Mouse (Mus musculus) granulocyte monocyte progenitor cell, adult 5-6 weeks (primary cell): Measurements from ENCODE around the gene Ifna7. TPM values are rescaled to one million over a fixed set of nuclear protein-coding genes. Genes with fewer than 3 reads are reported as not detected.
"Not testable (repeated sequence)": the region's sequence is repeated elsewhere in the genome, so short reads cannot be mapped to it uniquely, and the experiment has no call there.

Experiments
- ATAC-seq: replicated peaks from 2 replicates; pipeline ENCODE4 v1.8.0; 2016; ENCODE audit warnings: mild to moderate bottlenecking, moderate TSS enrichment, inconsistent platforms; ENCODE audit not compliant: poor library complexity, severe bottlenecking
- total RNA-seq, 2 experiments: library from RNA; stranded (forward) in 1 of 2; stranded (reverse) in 1 of 2; fragments of 200-712, 200-1000 nt in 1 of 2; fragments of >200 nt in 1 of 2; fragmentation: Nextera tagmentation in 1 of 2; gene quantifications; 2 replicates each; pipeline ENCODE4 v1.2.3; 2014 to 2017

Gene Ifna7
- total RNA-seq, 2 experiments from 2014 or later: not detected

GRCm38 (mm10) chr4:88835225-88835624, 19.2 kb downstream of the Ifna7 start, which contains the start of gene Ifna5:
TSS of gene Ifna5 (plus strand) at chr4:88835525.
- ATAC-seq: not testable (repeated sequence)

GRCm38 (mm10) chr4:88838828-88839227, 22.8 kb downstream of the Ifna7 start:
- peak; percentile 52 for ATAC-seq

DNA sequence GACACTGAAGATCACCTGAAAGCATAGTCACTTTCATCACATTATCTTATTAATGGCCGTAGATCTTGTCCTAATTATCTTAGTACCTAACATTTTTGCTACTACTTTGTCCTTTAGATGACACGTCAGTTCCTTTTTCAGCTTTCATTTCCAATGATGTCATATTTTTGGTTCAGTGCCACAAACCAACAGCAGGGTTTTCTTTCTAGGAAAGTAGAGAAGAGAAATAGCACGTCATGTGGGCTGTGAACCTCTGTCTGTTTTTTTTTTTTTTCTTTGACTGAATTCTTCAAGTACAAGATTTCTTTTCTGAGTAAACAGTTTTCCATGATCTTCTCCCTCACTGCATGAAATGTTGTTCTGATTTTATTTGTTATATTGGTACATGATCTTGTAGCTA, 24.0 kb downstream of the Ifna7 start:
- ATAC-seq: peak; percentile 52; the same call in 1 of the 2 replicates

DNA sequence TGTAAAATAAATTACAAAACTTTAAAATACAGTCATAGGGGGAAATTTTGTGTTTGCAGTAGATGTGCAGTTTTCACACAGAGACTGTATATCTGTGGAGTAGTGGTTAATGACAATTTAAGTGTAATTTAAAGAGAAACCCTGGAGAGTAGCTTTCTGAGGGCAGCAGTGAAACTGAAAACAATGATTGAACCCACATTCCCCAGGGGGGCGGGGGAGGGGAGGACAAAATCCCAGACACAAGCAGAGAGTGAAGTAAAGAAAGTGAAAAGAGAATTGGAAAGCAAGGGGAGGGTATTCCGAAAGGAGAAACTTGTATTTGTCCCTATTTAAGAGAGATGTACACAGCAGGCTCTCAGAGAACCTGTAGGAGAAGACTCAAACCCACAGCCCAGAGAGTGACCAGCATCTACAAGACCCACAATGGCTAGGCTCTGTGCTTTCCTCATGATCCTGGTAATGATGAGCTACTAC, 25.4 kb downstream of the Ifna7 start, which contains the start of gene Ifna4:
Gene Ifna4, plus strand, starts transcription at position 424 of the 474 bp plus-strand sequence.
- no peak for ATAC-seq

GRCm38 (mm10) chr4:88845334-88845733, 29.3 kb downstream of the Ifna7 start:
- no peak for ATAC-seq

DNA sequence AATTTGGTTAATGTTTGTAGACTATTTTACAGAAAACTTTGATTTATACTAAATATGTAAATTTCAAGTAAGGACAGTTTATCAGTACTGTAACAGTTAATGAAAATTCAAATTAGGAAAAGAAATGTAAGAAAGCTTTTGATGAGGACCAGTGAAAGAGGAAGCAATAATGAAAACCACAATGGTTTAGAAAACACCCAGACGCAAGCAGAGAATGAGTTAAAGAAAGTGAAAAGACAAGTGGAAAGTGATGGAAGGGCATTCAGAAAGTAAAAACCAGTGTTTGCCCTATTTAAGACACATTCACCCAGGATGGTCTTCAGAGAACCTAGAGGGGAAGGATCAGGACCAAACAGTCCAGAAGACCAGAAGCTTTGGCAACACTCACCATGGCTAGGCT, 33.7 kb downstream of the Ifna7 start, which contains the start of gene Ifna1:
Gene Ifna1, plus strand, starts transcription at position 390 of the 400 bp plus-strand sequence.
- peak; percentile 66 for ATAC-seq

DNA sequence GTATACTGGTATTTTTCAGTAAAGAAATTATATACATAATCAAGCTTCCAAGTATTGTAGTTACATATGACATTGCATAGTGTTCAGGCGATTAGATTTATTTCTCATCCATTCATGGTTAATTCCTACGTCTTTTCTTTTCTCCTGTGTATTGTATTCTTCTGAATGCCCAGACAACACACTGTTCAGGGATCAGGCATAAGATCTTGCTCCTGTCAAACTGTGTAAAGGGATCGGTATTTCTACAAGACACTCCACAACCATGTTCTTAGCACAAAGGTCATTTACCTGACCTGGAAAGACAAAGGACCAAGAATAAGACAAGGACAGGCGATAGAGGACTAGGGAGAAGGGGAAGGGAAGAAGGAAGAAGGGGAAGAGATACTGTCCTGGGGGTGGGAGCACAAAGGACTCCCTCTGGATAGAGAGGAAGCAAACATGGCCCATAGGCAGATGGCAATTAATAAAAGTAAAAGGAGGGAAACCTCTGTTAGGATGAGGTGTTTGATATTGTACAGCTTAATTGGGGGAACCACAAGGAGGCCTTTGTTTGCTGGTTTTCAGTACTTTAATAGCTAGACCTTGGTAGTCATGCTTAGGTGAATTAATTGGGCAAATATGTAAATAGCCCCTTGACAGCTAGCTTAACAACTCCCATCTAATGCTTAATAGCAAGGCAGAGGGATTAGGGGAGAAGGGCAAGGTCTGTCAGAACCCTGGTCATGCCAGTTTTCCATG, 35.2 kb downstream of the Ifna7 start:
- ATAC-seq: no peak

DNA sequence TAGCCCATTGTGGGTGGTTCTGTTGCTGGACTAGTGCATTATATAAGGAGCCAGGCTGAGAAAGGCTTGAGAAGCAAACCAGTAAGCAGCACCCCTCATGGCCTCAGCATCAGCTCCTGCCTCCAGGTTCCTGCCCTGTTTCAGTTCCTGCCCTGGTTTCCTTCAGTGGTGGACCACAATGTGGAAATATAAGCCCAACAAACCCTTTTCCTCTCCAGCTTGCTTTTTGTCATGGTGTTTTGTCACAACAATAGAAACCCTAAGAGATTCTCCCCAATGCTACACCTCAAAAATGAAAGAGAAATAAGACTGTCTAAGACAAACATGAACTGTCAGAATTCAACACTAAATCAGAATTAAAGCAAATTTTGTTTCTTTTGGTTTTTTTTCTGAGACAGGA, 43.2 kb downstream of the Ifna7 start:
- peak; percentile 91 for ATAC-seq

DNA sequence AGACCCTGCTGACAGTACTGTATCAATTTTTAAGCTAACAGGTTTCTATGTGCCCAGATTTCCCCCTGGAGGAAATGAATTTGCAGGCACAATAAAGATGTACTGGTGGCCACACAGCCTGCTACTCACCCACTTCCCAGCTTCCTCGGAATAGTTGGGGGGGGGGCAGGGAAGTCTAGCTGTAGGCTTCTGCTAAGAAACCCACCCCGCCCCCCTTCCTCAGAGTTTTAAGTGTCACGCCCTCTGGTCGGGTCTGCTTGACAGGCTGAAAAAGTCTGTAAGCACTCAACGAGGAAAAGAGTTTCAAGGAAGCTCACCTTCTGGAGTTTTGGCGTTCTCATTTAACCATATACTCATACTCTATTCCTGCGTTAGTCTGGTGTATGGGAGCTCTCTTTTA, 47.3 kb downstream of the Ifna7 start:
- no peak for ATAC-seq

DNA sequence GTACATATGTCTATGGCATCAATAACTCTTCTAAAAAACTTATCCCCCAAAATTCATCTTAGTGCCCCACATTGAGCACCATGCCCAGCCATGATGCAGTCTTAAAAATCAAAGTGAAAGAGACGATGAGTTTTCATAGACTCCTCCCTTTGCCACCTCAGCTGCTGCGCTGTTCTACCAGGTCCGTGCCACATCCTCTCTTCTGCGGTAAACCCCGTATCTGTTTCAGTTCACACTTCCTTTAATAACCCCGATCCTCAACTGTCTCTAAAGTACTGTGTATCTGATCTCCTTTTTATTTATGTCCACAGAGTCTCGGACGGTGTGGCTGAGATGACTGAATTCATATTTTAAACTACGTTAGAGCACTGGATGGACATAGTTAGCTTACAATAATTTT, 48.6 kb downstream of the Ifna7 start:
- ATAC-seq: peak; percentile 78

DNA sequence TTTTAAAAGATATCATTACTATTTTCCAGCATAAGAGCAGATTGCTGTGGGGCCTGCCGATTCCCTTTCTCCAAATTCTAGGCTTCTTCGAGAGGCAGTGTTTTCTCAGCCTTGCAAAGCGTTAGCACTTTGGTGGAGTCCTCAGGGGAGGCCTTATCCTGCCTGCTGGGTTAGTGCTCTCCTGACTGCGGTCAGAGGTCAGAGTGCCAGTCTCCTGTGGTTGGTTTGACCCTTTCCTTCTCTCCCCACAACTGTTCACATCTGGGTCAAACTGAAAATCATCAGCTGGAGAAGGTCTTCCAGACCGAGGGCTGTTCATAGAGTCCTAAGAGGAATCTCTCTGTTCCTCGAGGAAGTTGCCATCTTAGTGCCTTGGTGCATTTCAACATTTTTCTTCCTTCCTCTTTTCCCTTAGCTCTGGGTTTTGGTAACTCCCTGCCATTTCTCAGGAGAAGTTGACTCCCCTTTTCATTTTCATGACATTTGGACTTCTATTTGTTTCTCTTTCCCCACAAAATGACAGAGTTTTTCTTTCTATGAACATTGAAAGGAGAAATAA, 49.1 kb downstream of the Ifna7 start:
- ATAC-seq: peak; percentile 64

Other genes starting within 250 kb of the Ifna7 start
- gene Ifna14, start 244.4 kb upstream of the Ifna7 start, total RNA-seq (2014; fragmentation: Nextera tagmentation): not detected in 2 replicates
- gene Ifna14, start 244.4 kb upstream of the Ifna7 start, total RNA-seq (2017): not detected in 2 replicates
- gene Ifna9, start 223.8 kb upstream of the Ifna7 start, total RNA-seq (2014; fragmentation: Nextera tagmentation): not detected in 2 replicates
- not detected in 2 replicates for gene Ifna9, start 223.8 kb upstream of the Ifna7 start, total RNA-seq (2017)
- gene Ifna12, start 212.9 kb upstream of the Ifna7 start, total RNA-seq (2014; fragmentation: Nextera tagmentation): not detected in 2 replicates
- not detected in 2 replicates for gene Ifna12, start 212.9 kb upstream of the Ifna7 start, total RNA-seq (2017)
- gene C87499, start 181.8 kb upstream of the Ifna7 start, total RNA-seq (2014; fragmentation: Nextera tagmentation): not detected in 2 replicates
- not detected in 2 replicates for gene C87499, start 181.8 kb upstream of the Ifna7 start, total RNA-seq (2017)
- not detected in 2 replicates for gene Ifna13, start 171.8 kb upstream of the Ifna7 start, total RNA-seq (2014; fragmentation: Nextera tagmentation)
- not detected in 2 replicates for gene Ifna13, start 171.8 kb upstream of the Ifna7 start, total RNA-seq (2017)
- gene Ifna16, start 139.3 kb upstream of the Ifna7 start, total RNA-seq (2014; fragmentation: Nextera tagmentation): not detected in 2 replicates
- gene Ifna16, start 139.3 kb upstream of the Ifna7 start, total RNA-seq (2017): not detected in 2 replicates
- gene Ifna2, start 132.3 kb upstream of the Ifna7 start, total RNA-seq (2014; fragmentation: Nextera tagmentation): not detected in 2 replicates
- gene Ifna2, start 132.3 kb upstream of the Ifna7 start, total RNA-seq (2017): not detected in 2 replicates
- gene Ifnab, start 124.9 kb upstream of the Ifna7 start, total RNA-seq (2014; fragmentation: Nextera tagmentation): not detected in 2 replicates
- not detected in 2 replicates for gene Ifnab, start 124.9 kb upstream of the Ifna7 start, total RNA-seq (2017)
- gene Gm26566, start 94.4 kb upstream of the Ifna7 start, total RNA-seq (2014; fragmentation: Nextera tagmentation): not detected in 2 replicates
- 0.69 TPM in 1 of 2 replicates, not detected in the other for gene Gm26566, start 94.4 kb upstream of the Ifna7 start, total RNA-seq (2017)
- 33.5 and 45.5 TPM in 2 replicates for gene Klhl9, start 93.8 kb upstream of the Ifna7 start, total RNA-seq (2014; fragmentation: Nextera tagmentation)
- gene Klhl9, start 93.8 kb upstream of the Ifna7 start, total RNA-seq (2017): 72.4 and 96.0 TPM in 2 replicates
- gene Gm13271, start 61.4 kb upstream of the Ifna7 start, total RNA-seq (2014; fragmentation: Nextera tagmentation): not detected in 2 replicates
- not detected in 2 replicates for gene Gm13271, start 61.4 kb upstream of the Ifna7 start, total RNA-seq (2017)
- 0.49 TPM in 1 of 2 replicates, not detected in the other for gene Gm13283, start 56.1 kb upstream of the Ifna7 start, total RNA-seq (2014; fragmentation: Nextera tagmentation)
- 0.21 TPM in 1 of 2 replicates, not detected in the other for gene Gm13283, start 56.1 kb upstream of the Ifna7 start, total RNA-seq (2017)
- gene Gm13290, start 42.4 kb upstream of the Ifna7 start, total RNA-seq (2014; fragmentation: Nextera tagmentation): not detected in 2 replicates
- not detected in 2 replicates for gene Gm13290, start 42.4 kb upstream of the Ifna7 start, total RNA-seq (2017)
- gene Gm13289, start 39.3 kb upstream of the Ifna7 start, total RNA-seq (2014; fragmentation: Nextera tagmentation): not detected in 2 replicates
- gene Gm13289, start 39.3 kb upstream of the Ifna7 start, total RNA-seq (2017): not detected in 2 replicates
- gene Gm13272, start 36.4 kb upstream of the Ifna7 start, total RNA-seq (2014; fragmentation: Nextera tagmentation): not detected in 2 replicates
- not detected in 2 replicates for gene Gm13272, start 36.4 kb upstream of the Ifna7 start, total RNA-seq (2017)
- gene Ifnz, start 34.1 kb upstream of the Ifna7 start, total RNA-seq (2014; fragmentation: Nextera tagmentation): 1.5 TPM in 1 of 2 replicates, not detected in the other
- 0.22 and 0.52 TPM in 2 replicates for gene Ifnz, start 34.1 kb upstream of the Ifna7 start, total RNA-seq (2017)
- not detected in 2 replicates for gene Gm13276, start 30.5 kb upstream of the Ifna7 start, total RNA-seq (2014; fragmentation: Nextera tagmentation)
- not detected in 2 replicates for gene Gm13276, start 30.5 kb upstream of the Ifna7 start, total RNA-seq (2017)
- not detected in 2 replicates for gene Gm13277, start 27.6 kb upstream of the Ifna7 start, total RNA-seq (2014; fragmentation: Nextera tagmentation)
- not detected in 2 replicates for gene Gm13277, start 27.6 kb upstream of the Ifna7 start, total RNA-seq (2017)
- not detected in 2 replicates for gene Gm13278, start 24.7 kb upstream of the Ifna7 start, total RNA-seq (2014; fragmentation: Nextera tagmentation)
- gene Gm13278, start 24.7 kb upstream of the Ifna7 start, total RNA-seq (2017): not detected in 2 replicates
- not detected in 2 replicates for gene Gm13275, start 21.7 kb upstream of the Ifna7 start, total RNA-seq (2014; fragmentation: Nextera tagmentation)
- not detected in 2 replicates for gene Gm13275, start 21.7 kb upstream of the Ifna7 start, total RNA-seq (2017)
- gene Gm13279, start 18.8 kb upstream of the Ifna7 start, total RNA-seq (2014; fragmentation: Nextera tagmentation): not detected in 2 replicates
- not detected in 2 replicates for gene Gm13279, start 18.8 kb upstream of the Ifna7 start, total RNA-seq (2017)
- not detected in 2 replicates for gene Gm13285, start 16.6 kb upstream of the Ifna7 start, total RNA-seq (2014; fragmentation: Nextera tagmentation)
- gene Gm13285, start 16.6 kb upstream of the Ifna7 start, total RNA-seq (2017): not detected in 2 replicates
- gene Gm13287, start 13.0 kb upstream of the Ifna7 start, total RNA-seq (2014; fragmentation: Nextera tagmentation): not detected in 2 replicates
- not detected in 2 replicates for gene Gm13287, start 13.0 kb upstream of the Ifna7 start, total RNA-seq (2017)
- not detected in 2 replicates for gene Gm13288, start 10.7 kb upstream of the Ifna7 start, total RNA-seq (2014; fragmentation: Nextera tagmentation)
- not detected in 2 replicates for gene Gm13288, start 10.7 kb upstream of the Ifna7 start, total RNA-seq (2017)
- gene Ifna11, start 3.7 kb downstream of the Ifna7 start, total RNA-seq (2014; fragmentation: Nextera tagmentation): not detected in 2 replicates
- gene Ifna11, start 3.7 kb downstream of the Ifna7 start, total RNA-seq (2017): not detected in 2 replicates
- not detected in 2 replicates for gene Ifna6, start 11.2 kb downstream of the Ifna7 start, total RNA-seq (2014; fragmentation: Nextera tagmentation)
- not detected in 2 replicates for gene Ifna6, start 11.2 kb downstream of the Ifna7 start, total RNA-seq (2017)
- gene Ifna5, start 19.3 kb downstream of the Ifna7 start, total RNA-seq (2014; fragmentation: Nextera tagmentation): not detected in 2 replicates
- not detected in 2 replicates for gene Ifna5, start 19.3 kb downstream of the Ifna7 start, total RNA-seq (2017)
- gene Ifna4, start 25.6 kb downstream of the Ifna7 start, total RNA-seq (2014; fragmentation: Nextera tagmentation): not detected in 2 replicates
- gene Ifna4, start 25.6 kb downstream of the Ifna7 start, total RNA-seq (2017): not detected in 2 replicates
- not detected in 2 replicates for gene Ifna1, start 33.9 kb downstream of the Ifna7 start, total RNA-seq (2014; fragmentation: Nextera tagmentation)
- not detected in 2 replicates for gene Ifna1, start 33.9 kb downstream of the Ifna7 start, total RNA-seq (2017)
- not detected in 2 replicates for gene Ifne, start 64.0 kb downstream of the Ifna7 start, total RNA-seq (2014; fragmentation: Nextera tagmentation)
- gene Ifne, start 64.0 kb downstream of the Ifna7 start, total RNA-seq (2017): not detected in 2 replicates